Mouse (Mus musculus): ENCODE results near the gene Olfr463. TPM values are rescaled to one million over a fixed set of nuclear protein-coding genes. Genes with fewer than 3 reads are reported as not detected.

The Olfr463 gene
- polyA plus RNA-seq, 1 experiment: not detected

- H3K27me3 ChIP-seq (ENCODE audit: control insufficient read depth, insufficient read depth, insufficient read length): peaks cover 19% of the 10 kb centered on the region
- no peak overlapping the region for H3ac ChIP-seq (ENCODE audit: control insufficient read depth, insufficient read length, low read depth)
- no peaks in the 10 kb centered on the region for H3K36me3 ChIP-seq (ENCODE audit: control insufficient read depth, insufficient read depth)
- no peaks in the 10 kb centered on the region for H3K79me3 ChIP-seq (ENCODE audit: low read depth)
- no peak overlapping the region for H3K4me3 ChIP-seq (ENCODE audit: insufficient read depth, poor library complexity, severe bottlenecking)
- no peak for TF ChIP-seq MYOD1 (IDR thresholded peaks at IDR 0.05; ENCODE audit: control insufficient read depth, insufficient read length, low read depth)
- TF ChIP-seq USF1 (IDR thresholded peaks at IDR 0.05; ENCODE audit: low read depth): no peak
- TF ChIP-seq CEBPB (IDR thresholded peaks at IDR 0.05; ENCODE audit: low read depth): no peak
- no peak for TF ChIP-seq FOSL1 (IDR thresholded peaks at IDR 0.05; ENCODE audit: insufficient read depth, low read length, poor library complexity, severe bottlenecking)
- no peak for TF ChIP-seq MAX (IDR thresholded peaks at IDR 0.05)
- TF ChIP-seq CTCF (IDR thresholded peaks at IDR 0.05; ENCODE audit: control insufficient read depth, insufficient read depth, insufficient read length): no peak
- no peak for TF ChIP-seq MYOG (IDR thresholded peaks at IDR 0.05; ENCODE audit: control insufficient read depth, extremely low read depth, insufficient read length)
- H3K79me2 ChIP-seq (ENCODE audit: control insufficient read depth, insufficient read depth): no peaks in the 10 kb centered on the region
Measured at GRCm38 (mm10) chr11:87916005-87916404, 18.8 kb upstream of the Olfr463 start.

GRCm38 (mm10) chr11:87904331-87904730 lies 7.1 kb upstream of the Olfr463 start:
- no peak overlapping the region for H3ac ChIP-seq (ENCODE audit: control insufficient read depth, insufficient read length, low read depth)
- no peak for TF ChIP-seq FOSL1 (IDR thresholded peaks at IDR 0.05; ENCODE audit: insufficient read depth, low read length, poor library complexity, severe bottlenecking)
- TF ChIP-seq USF1 (IDR thresholded peaks at IDR 0.05; ENCODE audit: low read depth): no peak
- H3K4me3 ChIP-seq (ENCODE audit: insufficient read depth, poor library complexity, severe bottlenecking): no peak overlapping the region
- no peaks in the 10 kb centered on the region for H3K36me3 ChIP-seq (ENCODE audit: control insufficient read depth, insufficient read depth)
- no peaks in the 10 kb centered on the region for H3K79me2 ChIP-seq (ENCODE audit: control insufficient read depth, insufficient read depth)
- no peaks in the 10 kb centered on the region for H3K79me3 ChIP-seq (ENCODE audit: low read depth)
- H3K27me3 ChIP-seq (ENCODE audit: control insufficient read depth, insufficient read depth, insufficient read length): peaks cover 8% of the 10 kb centered on the region

GRCm38 (mm10) chr11:87892168-87892567 lies 5.0 kb downstream of the Olfr463 start, which contains the start of gene Olfr462:
TSS of gene Olfr462 (minus strand) at chr11:87892268.
- TF ChIP-seq CTCF (IDR thresholded peaks at IDR 0.05; ENCODE audit: control insufficient read depth, insufficient read depth, insufficient read length) (no peak), USF1 (IDR thresholded peaks at IDR 0.05; ENCODE audit: low read depth) (no peak), CEBPB (IDR thresholded peaks at IDR 0.05; ENCODE audit: low read depth) (no peak), MYOD1 (IDR thresholded peaks at IDR 0.05; ENCODE audit: control insufficient read depth, insufficient read length, low read depth) (no peak), MYOG (IDR thresholded peaks at IDR 0.05; ENCODE audit: control insufficient read depth, extremely low read depth, insufficient read length) (no peak), MAX (IDR thresholded peaks at IDR 0.05) (no peak), FOSL1 (IDR thresholded peaks at IDR 0.05; ENCODE audit: insufficient read depth, low read length, poor library complexity, severe bottlenecking) (no peak)
- H3K79me3 ChIP-seq (ENCODE audit: low read depth): no peaks in the 10 kb centered on the region
- H3ac ChIP-seq (ENCODE audit: control insufficient read depth, insufficient read length, low read depth): no peak within 1 kb of the TSS

GRCm38 (mm10) chr11:87884856-87885255 lies 12.3 kb downstream of the Olfr463 start:
- H3K36me3 ChIP-seq (ENCODE audit: control insufficient read depth, insufficient read depth): no peaks in the 10 kb centered on the region
- H3K27me3 ChIP-seq (ENCODE audit: control insufficient read depth, insufficient read depth, insufficient read length): peaks cover 39% of the 10 kb centered on the region
- TF ChIP-seq CEBPB (IDR thresholded peaks at IDR 0.05; ENCODE audit: low read depth): no peak
- no peak for TF ChIP-seq USF1 (IDR thresholded peaks at IDR 0.05; ENCODE audit: low read depth)
- TF ChIP-seq MYOG (IDR thresholded peaks at IDR 0.05; ENCODE audit: control insufficient read depth, extremely low read depth, insufficient read length): no peak
- no peak for TF ChIP-seq MYOD1 (IDR thresholded peaks at IDR 0.05; ENCODE audit: control insufficient read depth, insufficient read length, low read depth)
- TF ChIP-seq FOSL1 (IDR thresholded peaks at IDR 0.05; ENCODE audit: insufficient read depth, low read length, poor library complexity, severe bottlenecking): no peak
- TF ChIP-seq CTCF (IDR thresholded peaks at IDR 0.05; ENCODE audit: control insufficient read depth, insufficient read depth, insufficient read length): no peak
- no peak for TF ChIP-seq MAX (IDR thresholded peaks at IDR 0.05)
- no peak overlapping the region for H3K4me3 ChIP-seq (ENCODE audit: insufficient read depth, poor library complexity, severe bottlenecking)
- H3K79me2 ChIP-seq (ENCODE audit: control insufficient read depth, insufficient read depth): no peaks in the 10 kb centered on the region
- no peak overlapping the region for H3ac ChIP-seq (ENCODE audit: control insufficient read depth, insufficient read length, low read depth)
- no peaks in the 10 kb centered on the region for H3K79me3 ChIP-seq (ENCODE audit: low read depth)

More at GRCm38 (mm10) chr11:87892168-87892567, 5.0 kb downstream of the Olfr463 start, which contains the start of gene Olfr462:
- H3K79me2 ChIP-seq (ENCODE audit: control insufficient read depth, insufficient read depth): no peaks in the 10 kb centered on the region
- no peak within 1 kb of the TSS for H3K4me3 ChIP-seq (ENCODE audit: insufficient read depth, poor library complexity, severe bottlenecking)
- H3K27me3 ChIP-seq (ENCODE audit: control insufficient read depth, insufficient read depth, insufficient read length): peaks cover 27% of the 10 kb centered on the region
- no peaks in the 10 kb centered on the region for H3K36me3 ChIP-seq (ENCODE audit: control insufficient read depth, insufficient read depth)

GRCm38 (mm10) chr11:87883493-87883892 lies 13.7 kb downstream of the Olfr463 start:
- Histone ChIP-seq H3K36me3 (ENCODE audit: control insufficient read depth, insufficient read depth) (no peaks in the 10 kb centered on the region), H3K79me2 (ENCODE audit: control insufficient read depth, insufficient read depth) (no peaks in the 10 kb centered on the region), H3K79me3 (ENCODE audit: low read depth) (no peaks in the 10 kb centered on the region), H3K4me3 (ENCODE audit: insufficient read depth, poor library complexity, severe bottlenecking) (no peak overlapping the region), H3K27me3 (ENCODE audit: control insufficient read depth, insufficient read depth, insufficient read length) (peaks cover 37% of the 10 kb centered on the region), H3ac (ENCODE audit: control insufficient read depth, insufficient read length, low read depth) (no peak overlapping the region)
- no peak for TF ChIP-seq USF1 (IDR thresholded peaks at IDR 0.05; ENCODE audit: low read depth)

- Histone ChIP-seq H3K79me3 (ENCODE audit: low read depth) (no peaks in the 10 kb centered on the region), H3K36me3 (ENCODE audit: control insufficient read depth, insufficient read depth) (no peaks in the 10 kb centered on the region), H3K79me2 (ENCODE audit: control insufficient read depth, insufficient read depth) (no peaks in the 10 kb centered on the region), H3ac (ENCODE audit: control insufficient read depth, insufficient read length, low read depth) (no peak overlapping the region), H3K4me3 (ENCODE audit: insufficient read depth, poor library complexity, severe bottlenecking) (no peak overlapping the region), H3K27me3 (ENCODE audit: control insufficient read depth, insufficient read depth, insufficient read length) (peaks cover 45% of the 10 kb centered on the region)
- no peak for TF ChIP-seq CEBPB (IDR thresholded peaks at IDR 0.05; ENCODE audit: low read depth)
Measured at GRCm38 (mm10) chr11:87881714-87882113, 15.5 kb downstream of the Olfr463 start.

Measured in C2C12 (cell line).